Mouse (Mus musculus) limb, embryonic 12.5 days (tissue): ENCODE measurements at regions not wholly inside any gene's neighbourhood (a gene's known extent, or its start where the extent isn't known, plus 50 kb on each side); places are given as distances from the start of the nearest gene placed in this dataset.

ENCODE experiments used
- ATAC-seq: fragments of 200-750 bp; cut with Nextera tagmentation; 2 replicates; pipeline ENCODE4 v1.8.0; 2017; ENCODE audit warnings: low read depth, moderate TSS enrichment; ENCODE audit not compliant: insufficient number of reproducible peaks, insufficient read depth, low FRiP score, low TSS enrichment
- H3K27ac ChIP-seq: fragments of 300-500 bp; sonication (generic); 2 replicates; pipeline ENCODE4 v1.5.1; 2016; ENCODE audit warnings: mild to moderate bottlenecking, moderate library complexity
- H3K27me3 ChIP-seq: fragments of 300-500 bp; sonication (generic); 2 replicates; pipeline ENCODE4 v1.6.1; 2016; ENCODE audit warnings: mild to moderate bottlenecking, moderate library complexity
- H3K36me3 ChIP-seq: fragments of 300-500 bp; sonication (generic); 2 replicates; pipeline ENCODE4 v1.6.1; 2016; ENCODE audit warnings: mild to moderate bottlenecking, moderate library complexity
- H3K4me1 ChIP-seq: fragments of 300-500 bp; sonication (generic); replicated peaks from 2 replicates; pipeline ENCODE4 v1.6.1; 2016
- H3K4me2 ChIP-seq: fragments of 300-500 bp; sonication (generic); 2 replicates; pipeline ENCODE4 v1.6.1; 2016; ENCODE audit warnings: mild to moderate bottlenecking, moderate library complexity
- H3K4me3 ChIP-seq: fragments of 300-500 bp; sonication (generic); replicated peaks from 2 replicates; pipeline ENCODE4 v1.5.1; 2016; ENCODE audit warnings: mild to moderate bottlenecking
- H3K9ac ChIP-seq: fragments of 300-500 bp; sonication (generic); replicated peaks from 2 replicates; pipeline ENCODE4 v1.6.1; 2016; ENCODE audit warnings: mild to moderate bottlenecking, moderate library complexity
- H3K9me3 ChIP-seq: fragments of 300-500 bp; sonication (generic); 2 replicates; pipeline ENCODE4 v1.6.1; 2016; ENCODE audit warnings: mild to moderate bottlenecking, moderate library complexity
- WGBS: fragments of 180-500 bp; shearing (Covaris S2); methylation state at CpG from one replicate; pipeline ENCODE4 v1.1.7; 2016; 5-methylcytosine and 5-hydroxymethylcytosine counted together

GRCm38 (mm10) chr2:161398061-161398460 is 289.2 kb upstream of the Chd6 start:
- H3K4me1 ChIP-seq = no peaks in the 10 kb centered on the region
- H3K36me3 ChIP-seq = no peaks in the 10 kb centered on the region
- H3K27me3 ChIP-seq = no peaks in the 10 kb centered on the region
- H3K4me2 ChIP-seq = no peak overlapping the region
- H3K9me3 ChIP-seq = no peaks in the 10 kb centered on the region
- no peak overlapping the region for H3K4me3 ChIP-seq
- 92% methylated on average over 3 of the region's 3 CpGs for WGBS
- H3K27ac ChIP-seq = no peak overlapping the region
- no peak for ATAC-seq
- H3K9ac ChIP-seq = no peak overlapping the region

GRCm38 (mm10) chr2:161390954-161391690 is 282.2 kb upstream of the Chd6 start:
- Histone ChIP-seq H3K9me3 (no peaks in the 10 kb centered on the region), H3K4me2 (no peak overlapping the region), H3K9ac (no peak overlapping the region), H3K27ac (no peak overlapping the region), H3K4me3 (no peak overlapping the region), H3K36me3 (no peaks in the 10 kb centered on the region), H3K27me3 (no peaks in the 10 kb centered on the region), H3K4me1 (no peaks in the 10 kb centered on the region)
- 76% methylated on average over 15 of the region's 15 CpGs for WGBS
- ATAC-seq = no peak; the same call in 1 of the 2 replicates

DNA sequence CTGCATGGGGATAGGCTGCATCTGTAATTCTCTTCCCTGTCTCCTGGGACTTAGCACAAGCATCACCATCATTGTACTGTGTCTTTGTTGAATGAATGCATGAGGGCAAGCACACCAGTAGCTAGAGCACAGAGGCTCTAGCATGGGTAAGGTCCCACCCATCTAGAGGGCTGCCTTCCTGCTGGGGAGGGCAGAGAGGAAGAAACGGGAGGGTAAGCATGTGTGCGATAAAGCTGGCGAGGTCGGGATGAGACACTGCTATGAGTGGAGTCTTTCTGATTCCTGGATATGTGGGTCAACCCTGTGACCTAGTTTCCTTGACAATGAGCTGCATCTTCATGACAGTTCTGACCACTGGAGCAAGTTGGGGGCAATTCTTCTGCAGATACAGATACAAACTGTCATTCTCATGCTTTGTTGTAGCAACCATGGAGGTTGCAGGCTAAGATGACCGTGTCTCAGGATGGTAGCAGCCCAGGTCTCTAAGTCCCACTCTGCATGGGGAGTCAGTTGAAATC is 280.5 kb upstream of the Chd6 start:
- Histone ChIP-seq H3K9ac (no peak overlapping the region), H3K27ac (no peak overlapping the region), H3K4me1 (no peaks in the 10 kb centered on the region), H3K36me3 (no peaks in the 10 kb centered on the region), H3K9me3 (no peaks in the 10 kb centered on the region), H3K27me3 (no peaks in the 10 kb centered on the region), H3K4me3 (no peak overlapping the region), H3K4me2 (no peak overlapping the region)
- ATAC-seq = no peak
- WGBS = 83% methylated on average over 5 of the region's 5 CpGs

DNA sequence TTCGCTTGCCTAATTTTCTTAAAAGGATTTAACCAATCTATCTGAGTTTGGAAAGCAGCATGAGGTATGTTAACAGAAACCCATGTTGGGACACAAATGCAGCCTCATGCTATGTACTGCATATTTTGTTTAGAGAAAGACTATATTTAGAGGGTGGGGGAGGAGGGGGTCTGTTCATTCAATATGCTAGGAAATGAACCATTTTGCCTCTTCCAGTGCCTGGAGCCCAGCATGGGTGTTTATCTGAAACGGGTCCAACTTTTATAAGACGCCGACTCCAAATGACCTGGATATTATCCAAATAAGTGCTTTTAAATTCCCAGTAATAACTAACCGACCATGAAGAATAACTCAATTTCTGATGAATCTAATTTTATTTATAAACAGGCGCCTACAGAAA is 278.2 kb upstream of the Chd6 start:
- no peak overlapping the region for H3K27ac ChIP-seq
- no peak overlapping the region for H3K4me3 ChIP-seq
- no peak for ATAC-seq
- no peaks in the 10 kb centered on the region for H3K36me3 ChIP-seq
- no peak overlapping the region for H3K9ac ChIP-seq
- no peaks in the 10 kb centered on the region for H3K9me3 ChIP-seq
- no peaks in the 10 kb centered on the region for H3K27me3 ChIP-seq
- 83% methylated on average over 6 of the region's 6 CpGs for WGBS
- no peaks in the 10 kb centered on the region for H3K4me1 ChIP-seq
- H3K4me2 ChIP-seq = no peak overlapping the region

DNA sequence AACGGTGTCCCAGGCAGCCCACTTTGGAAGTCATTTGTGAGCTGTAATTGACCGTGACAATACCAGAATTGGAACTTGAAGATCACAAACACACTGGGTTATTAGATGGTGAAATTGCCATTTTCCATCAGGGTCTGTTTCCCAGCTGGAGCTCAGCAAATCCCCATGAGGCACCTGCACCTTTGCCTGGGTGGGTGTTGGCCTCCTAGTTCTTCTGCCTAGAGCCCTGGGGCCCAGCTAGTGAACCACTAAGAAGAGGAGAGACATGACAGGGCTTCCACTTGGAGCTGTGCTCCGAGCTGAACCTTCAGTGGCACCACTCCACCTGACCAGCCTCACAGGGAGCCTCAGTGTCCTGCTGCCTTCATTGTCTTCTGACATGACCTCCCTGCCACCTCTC is 273.5 kb upstream of the Chd6 start:
- Histone ChIP-seq H3K27ac (no peak overlapping the region), H3K4me2 (no peak overlapping the region), H3K4me1 (no peaks in the 10 kb centered on the region; the same call in 1 of the 2 replicates), H3K27me3 (no peaks in the 10 kb centered on the region), H3K36me3 (no peaks in the 10 kb centered on the region), H3K9ac (no peak overlapping the region), H3K9me3 (no peaks in the 10 kb centered on the region), H3K4me3 (no peak overlapping the region)
- no peak for ATAC-seq
- 73% methylated on average over 3 of the region's 3 CpGs for WGBS

DNA sequence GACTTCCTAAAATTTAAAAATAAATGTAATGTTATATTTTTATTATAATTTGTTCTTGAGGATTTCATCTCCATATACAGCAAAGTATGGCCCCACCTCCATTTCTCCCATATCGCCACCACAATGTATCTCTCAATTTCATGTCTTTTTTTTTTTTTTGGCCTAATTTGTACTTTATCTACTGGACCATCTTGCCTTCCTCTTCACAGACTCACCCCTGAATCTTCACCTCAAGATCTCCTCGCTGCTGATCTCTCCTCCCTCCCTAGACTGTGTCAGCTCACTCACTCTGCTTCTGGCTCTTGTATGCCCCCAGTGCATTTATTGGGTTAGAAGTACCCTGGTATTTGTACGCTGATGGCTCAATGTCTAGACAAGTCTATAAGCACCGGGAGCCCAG is 269.4 kb upstream of the Chd6 start:
- H3K27me3 ChIP-seq = no peaks in the 10 kb centered on the region
- H3K27ac ChIP-seq = no peak overlapping the region
- no peaks in the 10 kb centered on the region for H3K9me3 ChIP-seq
- WGBS = 89% methylated on average over 4 of the region's 4 CpGs
- no peak overlapping the region for H3K4me2 ChIP-seq
- no peak overlapping the region for H3K9ac ChIP-seq
- no peak for ATAC-seq
- no peaks in the 10 kb centered on the region for H3K36me3 ChIP-seq
- H3K4me3 ChIP-seq = no peak overlapping the region
- H3K4me1 ChIP-seq = no peaks in the 10 kb centered on the region; the same call in 1 of the 2 replicates

DNA sequence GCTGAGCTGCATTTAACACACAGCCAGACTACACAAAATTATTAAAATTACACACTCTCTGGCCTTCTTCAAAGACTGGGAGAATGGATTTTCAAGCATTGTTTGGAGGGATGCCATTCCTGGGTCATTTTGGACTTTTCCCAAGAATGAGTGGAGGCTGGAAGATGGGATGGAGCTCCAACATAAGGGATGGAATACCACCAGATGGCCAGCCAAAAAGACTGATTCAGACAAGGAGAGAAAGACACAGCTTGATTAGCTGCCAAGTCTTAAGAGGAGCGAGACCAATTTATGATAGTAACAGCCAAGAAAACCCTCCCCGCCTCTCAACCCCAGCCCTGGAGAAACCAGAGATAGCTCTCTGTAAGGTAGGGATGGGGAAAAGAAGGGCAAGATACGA is 253.4 kb upstream of the Chd6 start:
- ATAC-seq = no peak

GRCm38 (mm10) chr2:161349110-161349509 is 240.2 kb upstream of the Chd6 start:
- Histone ChIP-seq H3K36me3 (no peaks in the 10 kb centered on the region), H3K27me3 (no peaks in the 10 kb centered on the region), H3K4me1 (no peaks in the 10 kb centered on the region), H3K9ac (no peak overlapping the region), H3K27ac (no peak overlapping the region), H3K4me3 (no peak overlapping the region), H3K9me3 (no peaks in the 10 kb centered on the region), H3K4me2 (no peak overlapping the region)
- ATAC-seq = no peak
- WGBS = 30% methylated on average over 4 of the region's 4 CpGs

More for the DNA sequence above, 253.4 kb upstream of the Chd6 start:
- 90% methylated on average over 3 of the region's 3 CpGs for WGBS
- no peaks in the 10 kb centered on the region for H3K36me3 ChIP-seq
- no peaks in the 10 kb centered on the region for H3K4me1 ChIP-seq
- no peaks in the 10 kb centered on the region for H3K27me3 ChIP-seq
- no peak overlapping the region for H3K4me2 ChIP-seq
- H3K9me3 ChIP-seq = no peaks in the 10 kb centered on the region
- H3K9ac ChIP-seq = no peak overlapping the region
- no peak overlapping the region for H3K4me3 ChIP-seq
- no peak overlapping the region for H3K27ac ChIP-seq

GRCm38 (mm10) chr2:161344018-161344417 is 235.1 kb upstream of the Chd6 start:
- Histone ChIP-seq H3K4me3 (no peak overlapping the region), H3K9me3 (no peaks in the 10 kb centered on the region), H3K27me3 (peaks cover 4% of the 10 kb centered on the region; the same call in 1 of the 2 replicates), H3K4me2 (no peak overlapping the region), H3K4me1 (peaks cover 24% of the 10 kb centered on the region), H3K9ac (no peak overlapping the region), H3K27ac (no peak overlapping the region), H3K36me3 (no peaks in the 10 kb centered on the region)
- 82% methylated on average over 2 of the region's 2 CpGs for WGBS
- no peak for ATAC-seq

GRCm38 (mm10) chr2:161342648-161343047 is 233.8 kb upstream of the Chd6 start:
- peaks cover 28% of the 10 kb centered on the region for H3K4me1 ChIP-seq
- no peaks in the 10 kb centered on the region for H3K36me3 ChIP-seq
- ATAC-seq = no peak
- 83% methylated on average over 2 of the region's 2 CpGs for WGBS
- no peak overlapping the region for H3K9ac ChIP-seq
- H3K27ac ChIP-seq = no peak overlapping the region
- H3K27me3 ChIP-seq = peaks cover 4% of the 10 kb centered on the region; the same call in 1 of the 2 replicates
- no peaks in the 10 kb centered on the region for H3K9me3 ChIP-seq
- H3K4me2 ChIP-seq = no peak overlapping the region
- no peak overlapping the region for H3K4me3 ChIP-seq

DNA sequence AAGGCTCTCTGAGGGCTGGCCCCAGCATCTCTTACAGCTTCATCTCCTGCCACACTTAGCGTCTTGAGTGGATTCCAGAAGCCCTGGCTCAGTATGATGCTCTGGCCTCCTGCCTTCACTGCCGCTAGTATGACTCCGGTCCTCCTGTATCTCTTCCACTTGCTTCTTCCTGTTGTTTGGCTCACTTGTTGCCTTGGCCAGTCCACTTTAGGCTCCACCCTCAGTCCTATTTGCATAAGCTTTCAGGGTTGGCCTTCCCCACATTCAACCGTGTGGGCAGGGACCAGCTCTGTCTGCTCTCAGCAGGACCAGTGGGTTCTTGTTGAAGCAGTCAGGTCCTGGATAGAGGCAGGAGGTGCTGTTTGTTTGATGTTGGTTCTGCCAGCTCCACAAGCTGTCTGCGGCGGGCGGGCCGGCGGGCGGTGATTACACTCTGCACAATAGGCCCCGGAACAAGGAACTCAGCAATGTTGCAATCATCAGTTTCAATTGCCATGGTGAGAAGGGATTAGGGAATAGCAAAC is 232.6 kb upstream of the Chd6 start:
- WGBS = 4% methylated on average over 11 of the region's 11 CpGs
- H3K36me3 ChIP-seq = no peaks in the 10 kb centered on the region
- H3K27ac ChIP-seq = 0 out of 2 replicates have a peak overlapping the region, but pooled peaks have one; percentile 4
- H3K4me1 ChIP-seq = peaks cover 28% of the 10 kb centered on the region
- peak overlapping the region; percentile 45 for H3K4me2 ChIP-seq
- peaks cover 4% of the 10 kb centered on the region; the same call in 1 of the 2 replicates for H3K27me3 ChIP-seq
- peak; percentile 62; the same call in 1 of the 2 replicates for ATAC-seq
- H3K9ac ChIP-seq = no peak overlapping the region
- H3K9me3 ChIP-seq = no peaks in the 10 kb centered on the region
- peak overlapping the region; percentile 15; the same call in 1 of the 2 replicates for H3K4me3 ChIP-seq
